Mouse (Mus musculus): ENCODE data around the gene Smchd1. TPM values are rescaled to one million over a fixed set of nuclear protein-coding genes. Genes with fewer than 3 reads are reported as not detected.
A peak's percentile ranks its signal among the peaks of the same experiment; 100 is the strongest.
"Not testable (repeated sequence)": the region's sequence is repeated elsewhere in the genome, so short reads cannot be mapped to it uniquely, and the experiment has no call there.

Smchd1 gene
- polyA plus RNA-seq, 1 experiment from 2014 or later = 71.1 TPM

DNA sequence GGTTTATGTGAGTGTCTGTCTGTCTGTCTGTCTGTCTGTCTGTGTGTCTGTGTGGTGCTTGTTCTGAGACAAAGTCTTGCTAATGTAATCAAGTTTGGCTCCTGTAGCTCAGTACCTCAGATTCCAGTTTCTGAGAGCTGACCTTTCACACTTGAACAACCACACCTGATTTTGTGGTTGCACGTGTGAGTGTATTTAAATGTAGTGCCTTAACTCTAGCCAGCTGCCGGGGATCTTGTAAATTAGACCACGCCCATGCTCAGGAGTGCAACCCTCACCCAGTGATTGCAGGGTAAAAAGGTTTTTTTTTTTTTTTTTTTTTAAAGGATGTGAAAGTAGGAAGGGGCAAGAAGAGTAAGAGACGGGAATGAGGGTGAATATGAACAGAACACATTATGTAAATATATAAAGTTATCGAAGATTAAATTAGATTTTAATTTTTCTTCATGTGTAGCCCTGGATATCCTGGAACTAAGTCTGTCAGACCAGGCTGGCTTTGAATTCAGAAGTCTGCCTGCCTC, 4.3 kb upstream of the Smchd1 start:
- no peaks in the 10 kb centered on the region for H3K27me3 ChIP-seq (ENCODE audit: low read depth, poor library complexity, severe bottlenecking)
- no peaks in the 10 kb centered on the region for H3K9me3 ChIP-seq (replicated peaks)
- H3K36me3 ChIP-seq = no peaks in the 10 kb centered on the region
- no peak overlapping the region for H3K4me3 ChIP-seq
- no peak for DNase-seq (ENCODE audit: low spot score)
- 72% methylated on average over 5 of the region's 5 CpGs for WGBS
- no peak overlapping the region for H3K27ac ChIP-seq (replicated peaks)
- H3K4me1 ChIP-seq = peaks cover 6% of the 10 kb centered on the region; the same call in 1 of the 2 replicates

DNA sequence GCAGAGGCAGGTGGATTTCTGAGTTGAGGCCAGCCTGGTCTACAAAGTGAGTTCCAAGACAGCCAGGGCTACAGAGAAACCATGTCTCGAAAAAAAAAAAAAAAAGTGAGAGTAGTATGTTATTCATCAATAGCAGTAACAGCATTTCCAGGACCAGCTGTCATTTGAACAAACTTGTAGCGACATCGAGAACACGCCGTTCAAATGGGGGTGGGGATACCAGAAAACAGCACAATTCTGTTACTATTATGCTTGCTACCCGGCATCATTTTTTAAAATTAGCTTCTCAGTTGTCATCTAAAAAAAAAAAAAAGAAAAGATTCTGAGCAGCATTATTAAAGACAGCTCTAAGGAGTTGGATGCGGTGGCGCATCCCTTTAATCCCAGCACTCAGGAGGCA, 2.3 kb upstream of the Smchd1 start:
- H3K4me3 ChIP-seq = no peak overlapping the region
- WGBS = 92% methylated on average over 8 of the region's 8 CpGs
- peaks cover 3% of the 10 kb centered on the region; the same call in 1 of the 2 replicates for H3K36me3 ChIP-seq
- peaks cover 21% of the 10 kb centered on the region for H3K4me1 ChIP-seq
- no peak overlapping the region for H3K27ac ChIP-seq (replicated peaks)
- no peak for DNase-seq (ENCODE audit: low spot score)
- no peaks in the 10 kb centered on the region for H3K9me3 ChIP-seq (replicated peaks)
- H3K27me3 ChIP-seq (ENCODE audit: low read depth, poor library complexity, severe bottlenecking) = no peaks in the 10 kb centered on the region

- peaks cover 3% of the 10 kb centered on the region; the same call in 1 of the 2 replicates for H3K36me3 ChIP-seq
- H3K4me1 ChIP-seq = peaks cover 27% of the 10 kb centered on the region
- H3K9me3 ChIP-seq (replicated peaks) = no peaks in the 10 kb centered on the region
- DNase-seq (ENCODE audit: low spot score) = no peak
- H3K27ac ChIP-seq (replicated peaks) = peak overlapping the region; percentile 99
- H3K4me3 ChIP-seq = peak overlapping the region; percentile 93
- 85% methylated on average over 7 of the region's 7 CpGs for WGBS
- H3K27me3 ChIP-seq (ENCODE audit: low read depth, poor library complexity, severe bottlenecking) = no peaks in the 10 kb centered on the region
Measured at GRCm38 (mm10) chr17:71476346-71477020, 1.3 kb upstream of the Smchd1 start.

- H3K4me3 ChIP-seq = peak overlapping the region; percentile 93
- peak overlapping the region; percentile 99 for H3K27ac ChIP-seq (replicated peaks)
- no peaks in the 10 kb centered on the region for H3K27me3 ChIP-seq (ENCODE audit: low read depth, poor library complexity, severe bottlenecking)
- peak; percentile 87 for DNase-seq (ENCODE audit: low spot score)
- no peaks in the 10 kb centered on the region for H3K9me3 ChIP-seq (replicated peaks)
- H3K4me1 ChIP-seq = peaks cover 27% of the 10 kb centered on the region
- under 1% methylated on average over 31 of the region's 31 CpGs for WGBS
- H3K36me3 ChIP-seq = peaks cover 4% of the 10 kb centered on the region; the same call in 1 of the 2 replicates
Measured at GRCm38 (mm10) chr17:71475705-71476089, 554 bp upstream of the Smchd1 start.

GRCm38 (mm10) chr17:71474128-71474527, 1.0 kb downstream of the Smchd1 start:
- no peaks in the 10 kb centered on the region for H3K9me3 ChIP-seq (replicated peaks)
- H3K27ac ChIP-seq (replicated peaks) = peak overlapping the region; percentile 99
- H3K36me3 ChIP-seq = peaks cover 16% of the 10 kb centered on the region; the same call in 1 of the 2 replicates
- H3K27me3 ChIP-seq (ENCODE audit: low read depth, poor library complexity, severe bottlenecking) = no peaks in the 10 kb centered on the region
- peaks cover 27% of the 10 kb centered on the region for H3K4me1 ChIP-seq
- H3K4me3 ChIP-seq = peak overlapping the region; percentile 93
- DNase-seq (ENCODE audit: low spot score) = no peak
- 20% methylated on average over 8 of the region's 8 CpGs for WGBS

DNA sequence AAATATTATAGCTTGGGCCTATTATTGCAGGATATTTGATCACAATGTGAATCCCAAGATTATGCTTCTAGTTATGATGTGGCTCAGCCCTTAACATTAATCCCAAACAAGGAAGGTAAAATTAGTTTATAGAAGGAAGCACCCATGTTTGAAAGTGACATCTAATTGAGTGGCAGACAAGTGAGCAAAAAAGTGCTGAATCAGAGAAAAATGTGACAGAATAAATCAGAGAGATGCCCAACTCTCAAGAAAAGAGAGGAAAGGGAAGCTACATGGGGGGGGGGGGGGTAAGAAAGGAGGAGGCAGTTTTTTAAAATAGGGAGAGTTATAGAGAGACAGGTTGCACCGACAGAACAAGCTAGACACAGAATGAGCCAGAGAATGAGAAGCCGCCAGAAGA, 3.9 kb downstream of the Smchd1 start:
- H3K27me3 ChIP-seq (ENCODE audit: low read depth, poor library complexity, severe bottlenecking) = no peaks in the 10 kb centered on the region
- H3K36me3 ChIP-seq = peaks cover 16% of the 10 kb centered on the region; the same call in 1 of the 2 replicates
- WGBS = 77% methylated on average over 2 of the region's 2 CpGs
- H3K27ac ChIP-seq (replicated peaks) = no peak overlapping the region
- peaks cover 23% of the 10 kb centered on the region for H3K4me1 ChIP-seq
- no peak overlapping the region for H3K4me3 ChIP-seq
- no peak for DNase-seq (ENCODE audit: low spot score)
- H3K9me3 ChIP-seq (replicated peaks) = no peaks in the 10 kb centered on the region

GRCm38 (mm10) chr17:71460312-71460711, 14.8 kb downstream of the Smchd1 start:
- Histone ChIP-seq H3K27me3 (ENCODE audit: low read depth, poor library complexity, severe bottlenecking) (no peaks in the 10 kb centered on the region), H3K36me3 (peaks cover 85% of the 10 kb centered on the region), H3K27ac (replicated peaks) (no peak overlapping the region), H3K9me3 (replicated peaks) (no peaks in the 10 kb centered on the region), H3K4me1 (no peaks in the 10 kb centered on the region), H3K4me3 (no peak overlapping the region)
- DNase-seq (ENCODE audit: low spot score) = no peak
- 91% methylated on average over 3 of the region's 3 CpGs for WGBS

DNA sequence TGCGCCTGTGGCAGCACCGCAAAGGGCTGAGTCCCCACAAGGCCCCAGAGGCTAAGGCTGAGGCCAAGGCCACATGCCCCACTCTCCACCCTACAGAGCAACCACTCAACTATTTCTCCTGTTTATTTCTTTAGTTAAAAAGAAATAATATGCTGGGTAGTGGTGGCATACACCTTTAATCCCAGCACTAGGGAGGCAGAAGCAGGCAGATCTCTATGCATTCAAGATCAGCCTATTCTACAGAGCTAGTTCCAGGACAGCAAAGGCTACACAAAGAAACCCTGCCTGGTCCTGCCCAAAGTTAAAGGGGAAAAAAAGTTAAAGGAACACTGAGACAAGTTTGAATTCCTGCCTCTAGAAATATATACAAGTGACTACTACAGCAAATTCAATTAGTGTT, 15.3 kb downstream of the Smchd1 start, which contains the start of gene Gm4707:
Gene Gm4707, minus strand, starts transcription at position 101 of the 400 bp plus-strand sequence.
- Histone ChIP-seq H3K4me1 (no peaks in the 10 kb centered on the region), H3K27ac (replicated peaks) (no peak within 1 kb of the TSS), H3K27me3 (ENCODE audit: low read depth, poor library complexity, severe bottlenecking) (no peaks in the 10 kb centered on the region), H3K36me3 (peaks cover 88% of the 10 kb centered on the region), H3K4me3 (no peak within 1 kb of the TSS), H3K9me3 (replicated peaks) (no peaks in the 10 kb centered on the region)
- WGBS = 97% methylated on average over 2 of the region's 2 CpGs
- DNase-seq (ENCODE audit: low spot score) = no peak

GRCm38 (mm10) chr17:71457361-71457760, 17.8 kb downstream of the Smchd1 start:
- H3K27me3 ChIP-seq (ENCODE audit: low read depth, poor library complexity, severe bottlenecking); H3K4me1 ChIP-seq; DNase-seq (ENCODE audit: low spot score); H3K9me3 ChIP-seq (replicated peaks); H3K4me3 ChIP-seq; H3K27ac ChIP-seq (replicated peaks): not testable (repeated sequence)
- WGBS = 92% methylated on average over 6 of the region's 6 CpGs
- peaks cover 84% of the 10 kb centered on the region for H3K36me3 ChIP-seq

GRCm38 (mm10) chr17:71445191-71445590, 30.0 kb downstream of the Smchd1 start:
- Histone ChIP-seq H3K9me3 (replicated peaks) (no peaks in the 10 kb centered on the region), H3K36me3 (peaks cover 88% of the 10 kb centered on the region), H3K4me3 (no peak overlapping the region), H3K27ac (replicated peaks) (no peak overlapping the region), H3K27me3 (ENCODE audit: low read depth, poor library complexity, severe bottlenecking) (no peaks in the 10 kb centered on the region), H3K4me1 (no peaks in the 10 kb centered on the region)
- DNase-seq (ENCODE audit: low spot score) = no peak
- WGBS = 96% methylated on average over 6 of the region's 6 CpGs

- no peaks in the 10 kb centered on the region for H3K9me3 ChIP-seq (replicated peaks)
Measured at GRCm38 (mm10) chr17:71444718-71445117, 30.4 kb downstream of the Smchd1 start.

GRCm38 (mm10) chr17:71444126-71444525, 31.0 kb downstream of the Smchd1 start:
- no peaks in the 10 kb centered on the region for H3K27me3 ChIP-seq (ENCODE audit: low read depth, poor library complexity, severe bottlenecking)
- no peak overlapping the region for H3K27ac ChIP-seq (replicated peaks)
- peaks cover 87% of the 10 kb centered on the region for H3K36me3 ChIP-seq
- no peaks in the 10 kb centered on the region for H3K9me3 ChIP-seq (replicated peaks)
- H3K4me1 ChIP-seq = no peaks in the 10 kb centered on the region
- DNase-seq (ENCODE audit: low spot score) = no peak
- no peak overlapping the region for H3K4me3 ChIP-seq
- WGBS = 91% methylated on average over 3 of the region's 3 CpGs

More at GRCm38 (mm10) chr17:71444718-71445117, 30.4 kb downstream of the Smchd1 start:
- no peaks in the 10 kb centered on the region for H3K27me3 ChIP-seq (ENCODE audit: low read depth, poor library complexity, severe bottlenecking)
- WGBS = 91% methylated on average over 2 of the region's 2 CpGs
- H3K4me3 ChIP-seq = no peak overlapping the region
- H3K4me1 ChIP-seq = no peaks in the 10 kb centered on the region
- H3K36me3 ChIP-seq = peaks cover 90% of the 10 kb centered on the region
- no peak overlapping the region for H3K27ac ChIP-seq (replicated peaks)
- no peak for DNase-seq (ENCODE audit: low spot score)

- H3K27me3 ChIP-seq (ENCODE audit: low read depth, poor library complexity, severe bottlenecking) = no peaks in the 10 kb centered on the region
- H3K27ac ChIP-seq (replicated peaks) = no peak overlapping the region
- WGBS = 95% methylated on average over 6 of the region's 6 CpGs
- no peak overlapping the region for H3K4me3 ChIP-seq
- H3K9me3 ChIP-seq (replicated peaks) = no peaks in the 10 kb centered on the region
- H3K4me1 ChIP-seq = no peaks in the 10 kb centered on the region
- peaks cover 79% of the 10 kb centered on the region for H3K36me3 ChIP-seq
- no peak for DNase-seq (ENCODE audit: low spot score)
Measured at GRCm38 (mm10) chr17:71443273-71443672, 31.9 kb downstream of the Smchd1 start.

All from midbrain, embryonic 10.5 days (tissue).